Mouse (Mus musculus) megakaryocyte, embryonic 14.5 days (primary cell): Measurements from ENCODE around the gene Dnaaf2.

Experiments
- FLI1 ChIP-seq: IDR thresholded peaks from 2 replicates; pipeline ENCODE4 v1.6.1; 2012; ENCODE audit warnings: low read length, inconsistent platforms, mixed read lengths
- GATA1 ChIP-seq: IDR thresholded peaks from 3 replicates; pipeline ENCODE4 v1.6.1; 2012; ENCODE audit warnings: mixed read lengths, low read length, inconsistent platforms, borderline replicate concordance

DNA sequence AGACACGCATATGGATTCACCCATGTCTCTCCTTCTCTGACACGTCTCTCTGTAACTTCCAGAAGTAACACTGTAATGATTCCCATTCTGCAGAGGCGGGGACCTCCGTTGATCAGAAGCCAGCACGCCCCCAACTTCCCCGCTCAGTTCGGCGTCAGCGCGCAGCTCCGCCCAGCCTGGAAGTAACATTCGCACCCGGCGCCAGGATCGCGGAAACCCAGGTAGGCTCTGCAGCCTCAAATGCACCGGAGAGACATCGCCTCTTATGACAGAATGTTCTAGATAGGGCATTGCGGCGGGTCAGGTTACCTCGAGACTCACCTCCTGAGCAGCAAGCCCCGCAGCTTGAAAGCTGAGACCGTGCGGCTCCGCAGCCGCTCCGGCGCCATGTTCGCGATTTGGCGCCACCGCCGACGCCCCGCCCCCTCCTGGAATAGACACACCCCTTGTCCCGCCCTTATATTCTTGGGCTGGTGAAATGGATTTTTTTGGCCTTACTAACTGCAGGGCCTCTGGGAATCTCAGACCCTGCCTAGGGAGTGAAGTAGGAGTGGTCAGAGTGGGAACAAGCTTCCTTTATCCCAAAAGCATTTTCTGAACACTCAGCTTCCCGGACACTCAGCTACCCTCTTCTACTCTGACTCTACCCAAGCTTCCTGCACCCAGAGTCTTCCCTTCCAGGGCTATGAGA lies 29.7 kb upstream of the Dnaaf2 start, which contains the start of gene Pole2:
- no peak for TF ChIP-seq GATA1
- TF ChIP-seq FLI1 = no peak
